Mouse (Mus musculus) intestine, embryonic 16.5 days (tissue): ENCODE data around the gene Pacs1. TPM values are rescaled to one million over a fixed set of nuclear protein-coding genes. Genes with fewer than 3 reads are reported as not detected.

Experiments
- ATAC-seq: fragments of 200-750 bp; cut with Nextera tagmentation; 2 replicates; pipeline ENCODE4 v1.8.0; 2017; ENCODE audit warnings: moderate TSS enrichment, moderate library complexity
- H3K27ac ChIP-seq: fragments of 300-500 bp; sonication (generic); 2 replicates; pipeline ENCODE4 v1.5.1; 2014; ENCODE audit warnings: mild to moderate bottlenecking, low read length
- H3K27me3 ChIP-seq: fragments of 300-500 bp; sonication (generic); replicated peaks from 2 replicates; pipeline ENCODE4 v1.6.1; 2014; ENCODE audit warnings: low read length, control low read depth, mixed read lengths; ENCODE audit not compliant: control insufficient read depth, insufficient read depth
- H3K36me3 ChIP-seq: fragments of 300-500 bp; sonication (generic); 2 replicates; pipeline ENCODE4 v1.6.1; 2014; ENCODE audit warnings: low read length, control low read depth; ENCODE audit not compliant: control insufficient read depth, insufficient read depth
- H3K4me1 ChIP-seq: fragments of 300-500 bp; sonication (generic); 2 replicates; pipeline ENCODE4 v1.6.1; 2014; ENCODE audit warnings: low read length, control low read depth, mixed read lengths; ENCODE audit not compliant: control insufficient read depth, insufficient read depth
- H3K4me2 ChIP-seq: fragments of 300-500 bp; sonication (generic); 2 replicates; pipeline ENCODE4 v1.6.1; 2014; ENCODE audit warnings: low read depth, low read length, control low read depth
- H3K4me3 ChIP-seq: fragments of 300-500 bp; sonication (generic); 2 replicates; pipeline ENCODE4 v1.5.1; 2014; ENCODE audit warnings: mild to moderate bottlenecking, low read length
- H3K9ac ChIP-seq: fragments of 300-500 bp; sonication (generic); 2 replicates; pipeline ENCODE4 v1.6.1; 2014; ENCODE audit warnings: low read depth, low read length
- H3K9me3 ChIP-seq: fragments of 300-500 bp; sonication (generic); 2 replicates; pipeline ENCODE4 v1.6.1; 2016; ENCODE audit warnings: low read length, control low read depth; ENCODE audit not compliant: control insufficient read depth
- WGBS: fragments of 180-500 bp; shearing (Covaris S2); extraction: QIAGEN DNeasy Blood & Tissue Kit; methylation state at CpG from one replicate; pipeline ENCODE4 v1.1.7; 2014; 5-methylcytosine and 5-hydroxymethylcytosine counted together
- polyA plus RNA-seq: library from polyadenylated mRNA; unstranded; fragments of >200 nt; fragmentation: Nextera tagmentation; extraction: Ambion mirVana; gene quantifications from 2 replicates; pipeline ENCODE4 v1.2.1, GENCODE M21; 2015

Pacs1 gene
- polyA plus RNA-seq, 1 experiment from 2014 or later = 11.4 TPM

GRCm38 (mm10) chr19:5098363-5099143 lies 174.4 kb downstream of the Pacs1 start, which contains the start of gene Cnih2:
TSS of gene Cnih2 (minus strand) at chr19:5098521.
- WGBS = 5% methylated on average over 40 of the region's 48 CpGs
- peak within 1 kb of the TSS; percentile 78 for H3K9ac ChIP-seq
- H3K4me3 ChIP-seq = peak within 1 kb of the TSS; percentile 61
- H3K27ac ChIP-seq = no peak within 1 kb of the TSS
- peaks cover 27% of the 10 kb centered on the region for H3K4me1 ChIP-seq
- peaks cover 17% of the 10 kb centered on the region for H3K36me3 ChIP-seq
- peak; percentile 70 for ATAC-seq
- H3K9me3 ChIP-seq = no peaks in the 10 kb centered on the region
- no peaks in the 10 kb centered on the region for H3K27me3 ChIP-seq
- peak within 1 kb of the TSS; percentile 100 for H3K4me2 ChIP-seq

DNA sequence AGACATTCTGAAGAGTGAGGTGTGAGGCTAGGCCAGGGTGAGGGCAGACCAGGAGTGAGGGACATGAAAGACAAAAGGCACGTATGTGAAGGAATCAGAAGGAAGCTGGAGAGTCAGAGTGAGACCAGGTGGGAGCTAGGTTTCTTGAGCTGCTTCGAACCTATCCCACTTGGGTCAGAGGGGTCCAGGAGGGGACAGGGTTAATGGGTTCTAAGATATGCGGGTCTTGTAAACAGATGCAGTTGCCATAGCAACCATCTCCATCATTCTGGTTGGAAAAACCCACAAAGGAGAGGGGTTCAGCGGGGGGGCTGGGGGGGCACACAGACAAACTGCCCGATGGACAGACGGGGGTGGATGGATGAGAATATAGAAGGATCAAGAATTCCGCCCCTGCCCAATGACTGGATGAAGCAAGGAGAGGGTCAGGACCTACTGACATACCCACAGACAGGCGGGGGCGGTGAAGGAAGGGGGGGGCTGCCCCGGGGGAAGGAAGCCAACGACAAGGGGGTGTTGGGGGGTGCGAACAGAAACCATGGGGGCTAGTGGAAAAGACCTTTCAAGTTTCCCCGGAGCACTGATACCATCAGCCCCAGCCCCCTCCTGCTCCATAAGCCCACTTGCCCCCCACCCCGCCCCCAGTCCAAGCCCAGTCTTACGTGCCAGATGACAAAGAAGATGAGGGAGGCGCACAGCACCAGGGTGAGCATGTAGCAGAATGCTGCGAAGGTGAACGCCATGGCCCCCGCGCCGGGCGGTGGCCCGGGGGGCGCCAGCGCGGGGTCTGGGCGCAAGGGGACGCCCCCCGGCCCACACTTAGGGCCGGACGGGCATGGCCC lies 175.2 kb downstream of the Pacs1 start:
- 4% methylated on average over 20 of the region's 31 CpGs for WGBS
- Histone ChIP-seq H3K4me2 (peak overlapping the region; percentile 100), H3K4me3 (peak overlapping the region; percentile 61), H3K4me1 (peaks cover 27% of the 10 kb centered on the region), H3K9me3 (no peaks in the 10 kb centered on the region), H3K36me3 (peaks cover 17% of the 10 kb centered on the region), H3K27ac (no peak overlapping the region), H3K27me3 (no peaks in the 10 kb centered on the region), H3K9ac (peak overlapping the region; percentile 78)
- ATAC-seq = peak; percentile 6; the same call in 1 of the 2 replicates

DNA sequence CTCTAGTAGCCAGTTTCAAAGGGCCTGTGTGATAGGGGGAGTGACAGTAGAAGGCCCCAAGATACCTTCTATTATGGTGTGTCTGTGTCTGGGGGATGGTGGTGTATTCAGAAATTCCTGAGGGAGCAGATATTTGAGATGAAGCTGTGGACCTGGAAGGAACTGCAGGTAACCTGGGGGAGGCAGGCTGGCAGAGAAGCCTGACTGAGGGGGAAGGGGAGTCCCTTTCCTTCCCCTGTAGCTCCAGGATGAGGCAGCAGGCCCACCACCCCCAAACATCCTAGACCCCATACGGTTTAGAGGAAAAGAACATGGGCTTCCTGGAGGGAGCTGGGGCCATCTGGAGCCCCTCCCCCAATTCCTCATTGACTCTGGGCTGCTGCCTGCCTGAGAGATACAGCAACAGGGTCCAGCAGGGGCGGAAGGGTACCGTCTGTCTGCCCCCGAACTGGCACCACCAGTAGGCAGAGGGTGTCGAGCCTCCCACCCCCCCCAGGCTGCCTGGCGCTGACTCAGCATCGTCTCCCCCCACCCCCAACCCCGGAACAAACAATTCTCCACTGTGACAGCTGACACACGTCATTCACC lies 176.9 kb downstream of the Pacs1 start:
- H3K4me2 ChIP-seq = no peak overlapping the region
- WGBS = 14% methylated on average over 9 of the region's 9 CpGs
- no peak overlapping the region for H3K27ac ChIP-seq
- peaks cover 8% of the 10 kb centered on the region for H3K36me3 ChIP-seq
- peaks cover 27% of the 10 kb centered on the region for H3K4me1 ChIP-seq
- peak overlapping the region; percentile 39; the same call in 1 of the 2 replicates for H3K9ac ChIP-seq
- H3K27me3 ChIP-seq = no peaks in the 10 kb centered on the region
- no peak for ATAC-seq
- H3K9me3 ChIP-seq = no peaks in the 10 kb centered on the region
- no peak overlapping the region for H3K4me3 ChIP-seq

DNA sequence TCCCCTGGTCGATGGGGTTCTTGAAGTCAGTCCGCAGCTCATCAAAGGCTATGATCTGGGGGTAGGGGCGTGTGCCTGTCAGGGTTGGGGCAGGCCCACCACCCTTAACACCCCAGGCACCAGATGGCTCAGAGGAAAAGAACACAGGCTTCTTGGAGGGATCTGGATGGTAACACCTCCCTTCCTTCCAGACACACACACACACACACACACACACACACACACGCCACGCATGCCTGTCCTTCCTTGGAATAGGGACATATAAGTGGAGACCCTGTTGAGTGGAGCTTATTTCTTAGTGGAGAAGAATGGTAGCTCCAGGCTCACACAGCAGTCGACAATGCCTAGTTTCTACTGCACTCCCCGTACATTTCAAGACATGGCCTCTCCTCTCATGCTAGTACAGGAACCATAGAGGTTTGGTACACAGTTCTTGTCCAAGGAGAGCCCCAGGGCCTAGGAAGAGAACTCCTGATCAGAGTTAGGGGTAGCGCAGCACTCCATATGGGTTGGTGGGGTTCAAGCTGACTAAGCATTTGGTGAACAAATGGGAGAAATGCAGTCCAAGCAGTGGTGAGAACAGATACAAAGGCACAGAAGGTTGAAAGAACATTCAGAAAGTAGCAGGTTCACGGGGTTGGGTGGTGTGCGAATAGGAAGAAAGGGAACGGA lies 178.0 kb downstream of the Pacs1 start:
- 43% methylated on average over 11 of the region's 11 CpGs for WGBS

DNA sequence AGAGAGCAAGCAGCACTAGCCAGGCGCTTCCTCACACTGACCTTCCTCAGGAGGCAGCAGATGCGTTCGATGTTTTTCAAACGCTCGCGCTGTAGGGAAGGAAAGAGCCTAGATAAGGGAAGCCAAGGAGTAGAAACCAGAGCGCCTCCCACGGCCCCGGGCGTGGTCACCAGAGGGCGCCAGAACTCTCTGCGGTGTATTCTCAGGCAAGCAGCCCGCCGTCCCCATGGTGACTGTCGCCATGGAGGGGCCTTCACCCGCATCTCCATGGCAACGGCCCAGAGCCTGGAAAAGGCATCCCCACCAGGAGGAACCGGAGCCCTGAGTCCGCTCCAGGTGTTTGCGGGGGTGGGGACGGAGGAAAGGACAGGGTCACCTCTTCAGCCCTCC lies 178.7 kb downstream of the Pacs1 start:
- no peak overlapping the region for H3K4me3 ChIP-seq
- under 1% methylated on average over 21 of the region's 21 CpGs for WGBS
- no peak overlapping the region for H3K9ac ChIP-seq
- H3K36me3 ChIP-seq = peaks cover 2% of the 10 kb centered on the region
- peaks cover 30% of the 10 kb centered on the region for H3K4me1 ChIP-seq
- peak; percentile 70 for ATAC-seq
- no peak overlapping the region for H3K4me2 ChIP-seq
- H3K27me3 ChIP-seq = no peaks in the 10 kb centered on the region
- H3K9me3 ChIP-seq = no peaks in the 10 kb centered on the region
- H3K27ac ChIP-seq = no peak overlapping the region

More for the DNA sequence above, 178.0 kb downstream of the Pacs1 start:
- Histone ChIP-seq H3K9ac (no peak overlapping the region), H3K4me3 (no peak overlapping the region), H3K4me1 (peaks cover 27% of the 10 kb centered on the region), H3K36me3 (peaks cover 2% of the 10 kb centered on the region), H3K27me3 (no peaks in the 10 kb centered on the region), H3K27ac (no peak overlapping the region), H3K4me2 (no peak overlapping the region), H3K9me3 (no peaks in the 10 kb centered on the region)
- ATAC-seq = no peak; the same call in 1 of the 2 replicates

GRCm38 (mm10) chr19:5093481-5094242 lies 179.3 kb downstream of the Pacs1 start:
- H3K36me3 ChIP-seq = peaks cover 2% of the 10 kb centered on the region
- no peaks in the 10 kb centered on the region for H3K9me3 ChIP-seq
- H3K4me1 ChIP-seq = peaks cover 31% of the 10 kb centered on the region
- H3K27me3 ChIP-seq = no peaks in the 10 kb centered on the region
- H3K9ac ChIP-seq = no peak overlapping the region; the same call in 1 of the 2 replicates
- ATAC-seq = no peak
- 70% methylated on average over 12 of the region's 12 CpGs for WGBS
- H3K27ac ChIP-seq = no peak overlapping the region
- H3K4me3 ChIP-seq = no peak overlapping the region
- no peak overlapping the region for H3K4me2 ChIP-seq

DNA sequence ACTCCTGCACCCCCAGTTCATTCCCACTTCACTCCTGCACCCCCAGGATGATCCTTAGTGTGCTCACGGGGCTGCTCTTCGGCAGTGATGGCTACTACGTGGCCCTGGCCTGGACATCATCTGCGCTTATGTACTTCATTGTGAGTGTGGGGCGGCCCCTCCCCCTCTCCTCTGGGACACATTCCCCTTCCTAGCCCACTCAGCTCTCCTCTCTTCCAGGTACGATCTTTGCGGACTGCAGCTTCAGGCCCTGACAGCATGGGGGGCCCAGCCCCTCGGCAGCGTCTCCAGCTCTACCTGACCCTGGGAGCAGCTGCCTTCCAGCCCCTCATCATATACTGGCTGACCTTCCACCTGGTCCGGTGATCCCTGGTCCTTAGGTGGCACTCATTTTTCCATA lies 180.8 kb downstream of the Pacs1 start:
- H3K4me1 ChIP-seq = peaks cover 25% of the 10 kb centered on the region
- H3K27ac ChIP-seq = no peak overlapping the region
- no peak for ATAC-seq
- H3K4me2 ChIP-seq = no peak overlapping the region
- H3K9ac ChIP-seq = no peak overlapping the region
- WGBS = 88% methylated on average over 10 of the region's 10 CpGs
- peaks cover 2% of the 10 kb centered on the region for H3K36me3 ChIP-seq
- H3K4me3 ChIP-seq = no peak overlapping the region
- no peaks in the 10 kb centered on the region for H3K9me3 ChIP-seq
- no peaks in the 10 kb centered on the region for H3K27me3 ChIP-seq

- no peaks in the 10 kb centered on the region for H3K9me3 ChIP-seq
- no peak overlapping the region for H3K27ac ChIP-seq
- no peak for ATAC-seq
- H3K9ac ChIP-seq = peak overlapping the region; percentile 81
- 93% methylated on average over 4 of the region's 4 CpGs for WGBS
- H3K4me1 ChIP-seq = peaks cover 21% of the 10 kb centered on the region
- H3K27me3 ChIP-seq = peaks cover 21% of the 10 kb centered on the region
- peak overlapping the region; percentile 73 for H3K4me2 ChIP-seq
- peak overlapping the region; percentile 71 for H3K4me3 ChIP-seq
- peaks cover 2% of the 10 kb centered on the region for H3K36me3 ChIP-seq
These were observed 183.6 kb downstream of the Pacs1 start for GRCm38 (mm10) chr19:5089324-5089723.
